Mouse (Mus musculus) cerebellum, postnatal 25 days (tissue): Measurements from ENCODE around the gene Tbc1d10a.

ENCODE experiments used
- DNase-seq, 2 experiments: peaks; one replicate each; pipeline ENCODE4 v3.0.0; 2021; ENCODE audit warnings: mixed read lengths in 2 of 2

Gene Tbc1d10a

GRCm38 (mm10) chr11:4240151-4240550 is 53.6 kb downstream of the Tbc1d10a start:
- DNase-seq = no peak

GRCm38 (mm10) chr11:4241180-4241579 is 54.6 kb downstream of the Tbc1d10a start:
- DNase-seq = no peak

- DNase-seq = no peak
Observed at GRCm38 (mm10) chr11:4246126-4246525, 59.5 kb downstream of the Tbc1d10a start.

- DNase-seq = no peak
Observed at GRCm38 (mm10) chr11:4246623-4247022, 60.0 kb downstream of the Tbc1d10a start.

GRCm38 (mm10) chr11:4247201-4247959 is 60.8 kb downstream of the Tbc1d10a start:
- no peak for DNase-seq

- no peak for DNase-seq
Observed at GRCm38 (mm10) chr11:4249151-4249550, 62.6 kb downstream of the Tbc1d10a start.

- no peak for DNase-seq
Observed at GRCm38 (mm10) chr11:4250290-4250689, 63.7 kb downstream of the Tbc1d10a start.

GRCm38 (mm10) chr11:4251376-4251775 is 64.8 kb downstream of the Tbc1d10a start:
- no peak for DNase-seq

GRCm38 (mm10) chr11:4252886-4253285 is 66.3 kb downstream of the Tbc1d10a start:
- no peak for DNase-seq

- DNase-seq = no peak
Observed at GRCm38 (mm10) chr11:4256846-4257607, 70.4 kb downstream of the Tbc1d10a start, which contains the start of gene Lif. Gene Lif, plus strand, starts transcription at chr11:4257557.

GRCm38 (mm10) chr11:4257756-4258155 is 71.2 kb downstream of the Tbc1d10a start:
- no peak for DNase-seq

- peak; percentile 92 to 93 for DNase-seq
Observed at GRCm38 (mm10) chr11:4258657-4259082, 72.1 kb downstream of the Tbc1d10a start.

GRCm38 (mm10) chr11:4260463-4261187 is 74.0 kb downstream of the Tbc1d10a start:
- peak; percentile 55 to 66 for DNase-seq

- DNase-seq = peak; percentile 68 to 73
Observed at GRCm38 (mm10) chr11:4261188-4261494, 74.6 kb downstream of the Tbc1d10a start.

- DNase-seq = peak in 1 of 2 experiments; percentile 44
Observed at GRCm38 (mm10) chr11:4261969-4262368, 75.4 kb downstream of the Tbc1d10a start.

GRCm38 (mm10) chr11:4262847-4263246 is 76.3 kb downstream of the Tbc1d10a start:
- no peak for DNase-seq

GRCm38 (mm10) chr11:4263296-4263695 is 76.7 kb downstream of the Tbc1d10a start:
- DNase-seq = no peak

- no peak for DNase-seq
Observed at GRCm38 (mm10) chr11:4264066-4264465, 77.5 kb downstream of the Tbc1d10a start.
